Comparison of ENCODE assay signal across 8 mouse cellular contexts in the genomic region with DNA sequence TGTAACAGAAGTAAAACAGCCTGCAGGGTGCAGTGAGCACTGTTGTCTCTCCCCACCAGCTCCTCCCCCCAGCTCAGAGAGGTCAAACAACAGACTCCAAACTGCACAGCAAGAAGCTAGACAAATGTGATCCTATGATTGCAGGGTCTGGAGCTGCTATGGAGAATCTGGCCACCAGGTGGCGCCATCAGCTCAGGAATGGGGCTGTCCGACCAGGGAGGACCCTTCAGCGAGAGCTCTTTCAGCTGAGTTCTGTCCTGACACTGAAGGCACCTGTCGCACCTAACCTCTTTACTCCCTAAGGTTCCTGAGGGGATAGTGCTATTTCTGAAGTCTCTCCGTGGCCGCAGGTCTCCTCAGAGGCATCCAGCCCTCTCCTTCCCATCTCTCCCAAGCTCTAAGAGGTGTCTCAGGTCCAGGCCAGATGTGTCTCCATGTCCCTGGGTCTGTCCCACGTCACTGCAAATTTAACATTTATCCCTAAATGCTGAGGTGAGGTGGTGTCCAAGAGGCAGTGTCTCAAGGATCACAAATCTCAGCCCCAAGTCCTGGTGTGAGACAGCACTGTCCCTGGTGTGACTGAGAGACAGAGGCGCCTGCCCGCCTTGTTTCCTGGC. TPM values are rescaled to one million over a fixed set of nuclear protein-coding genes. Genes with fewer than 3 reads are reported as not detected.
A peak's percentile ranks its signal among the peaks of the same experiment; 100 is the strongest.
DNase-seq lines count a peak whose midpoint lies in the region; ATAC-seq and TF ChIP-seq lines count a peak whose summit lies in the region.

No protein-coding gene starts in this region.

- no peaks in the 10 kb centered on the region for H3K4me1 ChIP-seq in kidney, adult 2 months (ENCODE audit: control insufficient read depth, insufficient read depth, low read length)
- H3K4me1 ChIP-seq in midbrain, embryonic 16.5 days (ENCODE audit: control insufficient read depth, insufficient read depth, low read length): peaks cover 3% of the 10 kb centered on the region; the same call in 1 of the 2 replicates

- intact Hi-C loops in gastrocnemius, postnatal 36 days (cut with DNase I): loop anchor here (2.0 to 5.0 kb wide), 4 partner anchors 217 to 877 kb away; a partner anchor contains a TSS
- intact Hi-C loops in left cerebral cortex, postnatal 4 days (cut with DNase I): loop anchor here (2.0 to 5.0 kb wide), 2 partner anchors 292 to 879 kb away; a partner anchor contains a TSS

- peak; percentile 96 for TF ChIP-seq CTCF in kidney, adult 2 months (conservative IDR thresholded peaks at IDR 0.05; ENCODE audit: insufficient read depth, insufficient read length, low read depth, low read length)

- no peaks in the 10 kb centered on the region for H3K36me3 ChIP-seq in kidney, adult 2 months (ENCODE audit: control insufficient read depth, insufficient read depth, low read length)
- H3K36me3 ChIP-seq in midbrain, embryonic 16.5 days (ENCODE audit: control insufficient read depth, insufficient read depth, low read length): no peaks in the 10 kb centered on the region

- no peak overlapping the region for H3K9ac ChIP-seq in midbrain, embryonic 16.5 days (ENCODE audit: low read depth, low read length)

- ATAC-seq in midbrain, embryonic 16.5 days: peak; percentile 76

- no peak overlapping the region for H3K4me3 ChIP-seq in kidney, adult 2 months (ENCODE audit: insufficient read depth, low read depth, low read length)
- no peak overlapping the region for H3K4me3 ChIP-seq in midbrain, embryonic 16.5 days (ENCODE audit: low read depth, low read length)

- no peaks in the 10 kb centered on the region for H3K27me3 ChIP-seq in kidney, adult 2 months (replicated peaks; ENCODE audit: control insufficient read depth, insufficient read depth, low read length)
- no peaks in the 10 kb centered on the region; the same call in 1 of the 2 replicates for H3K27me3 ChIP-seq in midbrain, embryonic 16.5 days (ENCODE audit: control insufficient read depth, insufficient read depth, low read depth, low read length)

- H3K27ac ChIP-seq in kidney, adult 2 months (ENCODE audit: insufficient read depth, low read depth, low read length): no peak overlapping the region
- H3K27ac ChIP-seq in midbrain, embryonic 16.5 days (ENCODE audit: low read length): no peak overlapping the region

- no peak for TF ChIP-seq POLR2A in kidney, adult 2 months (IDR thresholded peaks at IDR 0.05; ENCODE audit: low read depth, low read length)

- H3K9me3 ChIP-seq in midbrain, embryonic 16.5 days (replicated peaks; ENCODE audit: control insufficient read depth, low read length, poor library complexity, severe bottlenecking): no peaks in the 10 kb centered on the region

- DNase-seq in 3T3-L1 (ENCODE audit: low read depth, low spot score): peak; percentile 72
- DNase-seq in adrenal gland, adult 8-10 months: peak; percentile 59
- peak; percentile 72 for DNase-seq in embryo, embryonic 11.5 days (ENCODE audit: low read depth, low spot score)
- peak; percentile 69 to 78 for DNase-seq in gastrocnemius, postnatal 36 days
- DNase-seq in kidney, adult 2 months: peak; percentile 69
- peak; percentile 90 for DNase-seq in left cerebral cortex, postnatal 4 days
- peak; percentile 46 to 72 for DNase-seq in spleen, postnatal 14 days (ENCODE audit: low spot score in 2 of 2)

- H3K4me2 ChIP-seq in midbrain, embryonic 16.5 days (ENCODE audit: low read length): no peak overlapping the region

- WGBS in kidney, adult 2 months: 25% methylated on average over 9 of the region's 9 CpGs
- 29% methylated on average over 9 of the region's 9 CpGs for WGBS in midbrain, embryonic 16.5 days

RNA-seq across cellular contexts. Expression of a gene that starts 16.0 kb away (rescaled TPM):
- total RNA-seq in adrenal gland, adult 8-10 months (2022): not detected
- total RNA-seq in gastrocnemius, postnatal 36 days (2021): not detected
- 0.06 TPM in 1 of 2 replicates, not detected in the other for polyA plus RNA-seq in kidney, adult 2 months (2012; rRNA removed)
- total RNA-seq in left cerebral cortex, postnatal 4 days (2021): under 1 TPM; 0.24 to 0.34 TPM
- 0.29 TPM in 1 of 2 replicates, not detected in the other for polyA plus RNA-seq in midbrain, embryonic 16.5 days (2015; fragmentation: Nextera tagmentation; extraction: Ambion mirVana)

RNA-seq across cellular contexts. Expression of a gene that starts 47.3 kb away (rescaled TPM):
- 10 to 100 TPM; 21.1 to 57.8 (median 37.6) TPM for total RNA-seq in adrenal gland, adult 8-10 months (2022)
- total RNA-seq in gastrocnemius, postnatal 36 days (2021): 1 to 10 TPM; 4.4 to 7.9 TPM
- polyA plus RNA-seq in kidney, adult 2 months (2012; rRNA removed): 35.6 and 79.8 TPM in 2 replicates
- total RNA-seq in left cerebral cortex, postnatal 4 days (2021): 10 to 100 TPM; 10.8 to 15.0 TPM
- polyA plus RNA-seq in midbrain, embryonic 16.5 days (2015; fragmentation: Nextera tagmentation; extraction: Ambion mirVana): 22.0 and 22.3 TPM in 2 replicates
